Mouse (Mus musculus) c-Kit-positive CD71-positive TER-119-negative erythroid progenitor cells, embryonic 14.5 days (primary cell): ENCODE data around the gene Twf1.
A peak's percentile ranks its signal among the peaks of the same experiment; 100 is the strongest.

Source experiments
- DNase-seq: peaks from one replicate; pipeline ENCODE4 v3.0.0-alpha.2; 2013; ENCODE audit warnings: low read depth

Twf1 gene

DNA sequence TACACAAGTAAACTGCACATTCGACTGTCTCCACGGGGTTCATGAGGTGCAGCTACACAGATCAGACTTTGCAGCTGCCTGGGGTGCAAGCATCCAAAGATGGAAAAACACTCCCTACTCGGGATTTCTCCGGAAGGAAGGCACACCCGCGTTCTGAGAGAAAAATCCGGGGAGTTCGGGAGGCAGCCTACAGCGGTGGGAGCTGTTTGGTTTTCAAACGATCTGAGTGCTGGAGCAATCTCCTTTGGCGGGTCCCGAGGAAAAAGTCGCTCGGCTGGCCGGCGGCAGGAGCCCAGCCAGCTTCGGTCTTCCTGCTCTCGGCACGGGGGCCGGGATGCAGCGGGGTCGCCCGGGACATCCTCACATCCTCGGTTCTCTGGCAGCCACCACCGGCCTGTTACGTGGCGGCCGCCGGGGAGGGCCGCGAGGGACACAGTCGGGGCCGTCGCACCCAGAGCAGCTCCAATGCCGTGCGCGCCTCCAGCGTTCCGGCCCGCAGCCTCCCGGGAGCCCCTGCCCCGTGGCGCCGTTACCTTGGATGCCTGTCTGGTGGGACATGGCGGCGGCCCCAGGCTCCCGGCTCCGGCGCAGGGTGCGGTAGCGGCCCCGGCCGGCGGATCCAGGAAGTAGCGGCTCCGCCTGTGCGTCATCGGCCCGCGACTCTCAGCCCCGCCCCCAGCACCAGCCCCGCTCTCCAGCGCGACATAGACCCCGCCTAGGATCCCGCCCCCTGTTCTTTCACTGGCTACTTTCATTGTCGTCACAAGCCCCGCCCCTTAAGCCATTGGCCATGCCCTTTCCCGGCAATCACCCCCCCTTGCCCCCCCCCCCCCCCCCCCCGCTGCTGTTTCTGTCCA, at the start of gene Twf1:
Twf1 (minus strand) TSS at position 671 of the 857 bp plus-strand sequence.
- peak; percentile 92 for DNase-seq

DNA sequence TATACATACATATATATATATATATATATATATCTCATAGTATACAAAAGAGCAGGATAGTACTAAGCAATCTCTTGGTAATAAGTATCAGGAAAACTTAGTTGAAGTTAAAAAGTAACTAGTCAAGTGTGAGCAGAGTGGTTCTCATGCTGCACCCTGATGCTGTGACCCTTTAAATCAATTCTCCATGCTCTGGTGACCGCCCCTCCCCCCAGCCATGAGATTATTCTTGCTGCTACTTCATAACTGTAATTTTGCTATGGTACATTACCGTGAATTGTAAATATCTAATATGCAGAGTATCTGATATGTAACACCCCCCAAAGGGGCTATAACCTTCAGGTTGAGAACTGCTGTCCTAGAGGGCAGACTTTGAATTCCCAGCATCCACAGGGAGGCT, 49.4 kb upstream of the Twf1 start:
- no peak for DNase-seq

DNA sequence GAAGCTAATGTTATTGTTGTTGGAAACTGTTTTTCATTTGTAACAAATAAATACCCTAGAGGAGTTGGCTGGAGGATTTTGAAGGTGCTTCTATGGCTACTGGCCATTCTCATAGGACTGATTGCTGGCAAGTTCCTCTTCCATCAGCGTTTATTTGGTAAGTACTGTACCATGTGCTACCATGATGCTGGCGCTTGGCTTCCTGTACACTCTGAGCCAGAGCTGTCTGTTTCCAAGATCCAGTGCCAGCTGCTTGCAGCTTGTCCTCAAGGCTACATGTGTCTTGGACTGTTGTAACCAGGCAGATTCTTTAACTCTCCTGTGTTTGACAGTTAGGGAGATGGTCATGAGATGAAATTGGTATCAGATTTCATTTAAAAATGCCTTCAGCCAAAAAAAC, 48.5 kb upstream of the Twf1 start:
- no peak for DNase-seq

- no peak for DNase-seq
Measured at GRCm38 (mm10) chr15:94634524-94634923, 44.8 kb upstream of the Twf1 start.

- DNase-seq, result no peak
Measured at GRCm38 (mm10) chr15:94630553-94630952, 40.9 kb upstream of the Twf1 start.

- no peak for DNase-seq
Measured at GRCm38 (mm10) chr15:94628830-94629601, 39.3 kb upstream of the Twf1 start, which contains the start of gene Tmem117. Gene Tmem117 (plus strand): TSS chr15:94629232.

DNA sequence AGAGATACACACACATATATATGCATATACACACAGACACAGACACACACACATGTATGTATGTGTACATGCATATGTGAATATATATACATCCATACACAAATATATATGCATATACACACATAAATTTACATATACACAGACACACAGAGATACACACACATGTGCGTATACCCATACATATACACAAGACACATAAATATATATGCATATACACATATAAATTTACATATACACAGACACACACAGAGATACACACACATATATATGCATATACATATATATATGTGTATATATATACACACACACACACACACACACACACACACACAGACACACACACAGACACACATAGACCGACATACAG, 38.8 kb upstream of the Twf1 start:
- DNase-seq, result no peak

DNA sequence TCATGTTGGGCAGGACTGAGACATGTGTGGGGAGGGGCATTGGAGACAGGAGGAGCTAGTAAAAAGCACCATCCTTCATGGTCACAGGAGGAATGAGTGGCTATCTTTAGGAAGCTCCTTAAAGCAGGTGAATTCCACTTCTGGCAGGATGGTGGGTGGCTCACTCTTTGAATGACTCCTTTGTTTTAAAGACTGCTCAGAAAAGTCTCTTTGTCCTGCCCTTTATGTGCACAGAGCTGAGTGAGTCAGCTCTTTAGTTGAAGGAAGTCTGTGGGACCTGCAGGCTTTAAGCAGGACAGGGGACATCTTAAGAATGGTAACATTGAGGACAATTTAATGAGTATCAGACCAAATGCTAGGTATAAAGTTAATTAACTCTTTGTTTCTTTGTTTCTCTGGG, 31.2 kb upstream of the Twf1 start:
- DNase-seq, result no peak

GRCm38 (mm10) chr15:94616036-94616435, 26.3 kb upstream of the Twf1 start:
- DNase-seq, result no peak

GRCm38 (mm10) chr15:94607768-94608167, 18.1 kb upstream of the Twf1 start:
- no peak for DNase-seq

- no peak for DNase-seq
Measured at GRCm38 (mm10) chr15:94602441-94602840, 12.8 kb upstream of the Twf1 start.

- no peak for DNase-seq
Measured at GRCm38 (mm10) chr15:94601339-94601738, 11.7 kb upstream of the Twf1 start.

DNA sequence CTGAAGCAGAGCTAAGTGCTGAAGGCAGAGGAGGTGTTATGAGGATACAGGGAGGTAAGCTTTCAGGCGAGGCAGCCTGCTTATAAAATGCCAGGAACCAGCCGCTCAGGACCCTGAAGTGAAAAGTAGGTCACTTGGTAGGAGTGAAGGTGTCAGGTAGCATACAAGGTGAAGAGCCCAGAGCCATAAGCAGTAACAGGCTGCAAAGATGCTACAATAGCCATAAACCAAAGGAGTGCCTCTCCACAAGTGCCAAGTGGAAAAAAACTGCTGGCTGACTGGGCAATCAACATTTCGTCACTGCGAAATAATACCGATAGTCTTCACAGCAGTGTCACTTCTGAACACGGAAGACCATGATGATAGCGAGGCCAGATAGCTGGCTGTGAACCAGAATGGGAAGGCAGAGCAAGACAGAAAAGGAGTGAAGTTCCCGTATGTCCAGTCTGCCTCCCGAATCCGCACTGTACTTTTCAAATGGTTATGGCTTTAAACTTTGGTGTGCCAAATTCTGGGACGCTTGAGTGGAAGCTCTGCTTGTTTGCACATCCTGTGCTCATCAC, 10.5 kb upstream of the Twf1 start:
- DNase-seq, result no peak

DNA sequence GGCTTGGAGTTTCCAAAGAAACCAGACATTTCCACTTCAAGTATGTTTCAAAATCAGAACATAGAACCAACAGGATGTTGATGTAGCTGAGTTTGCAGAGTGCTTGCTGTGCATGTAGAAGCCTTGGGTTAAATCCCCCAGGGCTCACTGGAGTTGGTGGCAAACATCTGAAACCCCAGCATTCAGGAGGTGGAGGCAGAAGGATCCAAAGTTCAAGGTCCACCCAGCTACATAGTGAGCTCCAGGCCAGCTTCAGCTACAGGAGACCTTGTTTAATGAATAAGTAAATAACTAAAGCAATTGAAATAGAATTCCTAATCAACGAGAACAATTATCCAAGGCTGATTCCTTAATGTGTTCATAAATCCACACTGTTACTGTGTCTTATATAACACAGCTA, 3.9 kb upstream of the Twf1 start:
- DNase-seq, result no peak

DNA sequence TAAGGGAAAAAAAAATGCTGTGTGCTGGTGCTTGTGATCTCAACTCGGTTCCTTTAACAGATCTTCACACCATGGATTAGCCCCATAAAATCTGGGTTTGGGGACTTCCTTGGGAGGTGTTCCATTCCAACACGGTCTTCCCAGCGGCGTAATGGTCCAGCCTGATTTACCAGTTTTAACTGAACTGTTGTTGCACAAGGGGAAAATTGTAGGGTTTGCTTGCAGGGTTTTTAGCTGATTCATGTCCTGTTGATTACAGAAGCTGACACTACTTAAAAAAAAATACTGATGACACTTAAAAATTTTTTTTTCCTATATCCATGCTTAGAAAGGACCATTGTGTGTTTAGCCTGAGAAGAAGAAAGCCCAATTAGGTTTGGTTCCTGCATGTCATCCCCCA, 1.7 kb upstream of the Twf1 start:
- DNase-seq, result no peak

GRCm38 (mm10) chr15:94590083-94590482, 394 bp upstream of the Twf1 start:
- DNase-seq, result no peak

- DNase-seq, result no peak
Measured at GRCm38 (mm10) chr15:94587826-94588715, 1.6 kb downstream of the Twf1 start.

GRCm38 (mm10) chr15:94584738-94585137, 5.0 kb downstream of the Twf1 start:
- DNase-seq, result no peak

- no peak for DNase-seq
Measured at GRCm38 (mm10) chr15:94583153-94583552, 6.5 kb downstream of the Twf1 start.

GRCm38 (mm10) chr15:94582000-94582593, 7.6 kb downstream of the Twf1 start:
- no peak for DNase-seq

DNA sequence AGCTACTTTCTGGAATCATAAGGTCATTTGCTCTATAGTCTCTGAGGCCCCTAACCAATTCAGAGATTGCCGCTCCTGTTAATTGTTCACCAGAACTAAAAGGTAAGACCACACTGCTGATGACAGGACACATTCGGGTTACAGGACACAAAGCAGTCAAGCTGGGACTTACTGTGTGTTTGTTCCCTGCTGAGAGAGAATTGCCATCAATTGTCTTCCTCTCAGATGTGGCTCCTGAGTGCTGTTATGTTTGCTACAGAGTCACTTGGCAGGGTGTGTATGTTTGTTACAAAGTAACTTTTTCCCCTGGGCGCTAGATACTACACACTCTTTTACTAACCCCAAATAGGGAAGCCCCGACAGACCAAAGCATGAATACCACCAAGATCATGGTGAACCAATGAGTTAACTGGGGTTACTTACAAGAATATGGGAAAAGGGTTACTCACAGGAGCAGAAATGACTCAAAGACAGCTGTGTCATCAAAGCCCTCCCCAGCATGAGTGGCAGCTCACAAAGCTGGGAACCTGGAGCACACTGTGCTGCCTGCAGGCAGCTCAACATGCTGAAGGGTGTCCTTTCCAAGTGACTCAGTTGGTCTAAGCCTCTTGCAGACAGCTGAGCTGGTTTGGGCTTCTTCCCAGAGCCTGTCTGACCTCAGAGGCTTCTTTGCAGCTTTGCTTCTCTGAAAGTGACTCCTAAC, 15.0 kb downstream of the Twf1 start:
- no peak for DNase-seq
